Mouse (Mus musculus) kidney, adult 8-10 months (tissue): ENCODE data around the gene Ndufs1.
"Not testable (repeated sequence)": the region's sequence is repeated elsewhere in the genome, so short reads cannot be mapped to it uniquely, and the experiment has no call there.

ENCODE experiments used
- DNase-seq, 2 experiments: peaks; one replicate each; pipeline ENCODE4 v3.0.0; 2022

Gene Ndufs1

GRCm38 (mm10) chr1:63182636-63183270, 6.1 kb upstream of the Ndufs1 start:
- peak; percentile 8 to 62 for DNase-seq

GRCm38 (mm10) chr1:63182212-63182611, 5.6 kb upstream of the Ndufs1 start:
- DNase-seq: peak; percentile 43 to 78

GRCm38 (mm10) chr1:63181480-63181879, 4.8 kb upstream of the Ndufs1 start:
- DNase-seq: no peak

- peak; percentile 92 to 96 for DNase-seq
Measured at GRCm38 (mm10) chr1:63181019-63181418, 4.4 kb upstream of the Ndufs1 start.

GRCm38 (mm10) chr1:63180575-63180974, 3.9 kb upstream of the Ndufs1 start:
- DNase-seq: not testable (repeated sequence)

- no peak for DNase-seq
Measured at GRCm38 (mm10) chr1:63180122-63180521, 3.5 kb upstream of the Ndufs1 start.

- no peak for DNase-seq
Measured at GRCm38 (mm10) chr1:63178308-63178707, 1.7 kb upstream of the Ndufs1 start.

GRCm38 (mm10) chr1:63176259-63176603, 402 bp downstream of the Ndufs1 start:
- no peak for DNase-seq

GRCm38 (mm10) chr1:63175853-63176252, 780 bp downstream of the Ndufs1 start:
- DNase-seq: no peak

- DNase-seq: no peak
Measured at GRCm38 (mm10) chr1:63168638-63169037, 8.0 kb downstream of the Ndufs1 start.

GRCm38 (mm10) chr1:63140231-63140630, 36.4 kb downstream of the Ndufs1 start:
- no peak for DNase-seq

GRCm38 (mm10) chr1:63138586-63138985, 38.0 kb downstream of the Ndufs1 start:
- DNase-seq: peak; percentile 26 to 39

- no peak for DNase-seq
Measured at GRCm38 (mm10) chr1:63137971-63138370, 38.7 kb downstream of the Ndufs1 start.

- no peak for DNase-seq
Measured at GRCm38 (mm10) chr1:63134530-63134929, 42.1 kb downstream of the Ndufs1 start.

- DNase-seq: no peak
Measured at GRCm38 (mm10) chr1:63131766-63132165, 44.9 kb downstream of the Ndufs1 start.

GRCm38 (mm10) chr1:63130883-63131282, 45.8 kb downstream of the Ndufs1 start:
- no peak for DNase-seq

- DNase-seq: peak; percentile 37 to 52
Measured at GRCm38 (mm10) chr1:63129857-63130690, 46.6 kb downstream of the Ndufs1 start.

GRCm38 (mm10) chr1:63129273-63129672, 47.4 kb downstream of the Ndufs1 start:
- no peak for DNase-seq

GRCm38 (mm10) chr1:63126206-63126605, 50.4 kb downstream of the Ndufs1 start:
- DNase-seq: no peak

- DNase-seq: peak; percentile 71 to 83
Measured at GRCm38 (mm10) chr1:63123823-63124450, 52.7 kb downstream of the Ndufs1 start.

- DNase-seq: no peak
Measured at GRCm38 (mm10) chr1:63122005-63122404, 54.6 kb downstream of the Ndufs1 start.

GRCm38 (mm10) chr1:63120382-63120781, 56.3 kb downstream of the Ndufs1 start:
- no peak for DNase-seq

GRCm38 (mm10) chr1:63119675-63120074, 57.0 kb downstream of the Ndufs1 start:
- DNase-seq: no peak

GRCm38 (mm10) chr1:63115540-63115939, 61.1 kb downstream of the Ndufs1 start:
- DNase-seq: no peak
